Mouse (Mus musculus) telencephalon, adult 2 months (tissue): ENCODE measurements around the gene Rassf7.

ENCODE experiments used
- DNase-seq: peaks from one replicate; pipeline ENCODE4 v3.0.0-alpha.2; 2011; ENCODE audit warnings: low read depth, low spot score

The Rassf7 gene

GRCm38 (mm10) chr7:141215101-141215879 is at the start of gene Rassf7:
Gene Rassf7 (plus strand): TSS chr7:141215860.
- peak; percentile 46 for DNase-seq

- no peak for DNase-seq
These were observed 47.7 kb upstream of the Rassf7 start for GRCm38 (mm10) chr7:141167901-141168517.

GRCm38 (mm10) chr7:141168518-141168953 is 47.1 kb upstream of the Rassf7 start:
- peak; percentile 74 for DNase-seq

- DNase-seq, result no peak
These were observed 46.4 kb upstream of the Rassf7 start for GRCm38 (mm10) chr7:141169300-141169699.

- DNase-seq, result no peak
These were observed 45.8 kb upstream of the Rassf7 start for GRCm38 (mm10) chr7:141169866-141170265.

- peak; percentile 94 for DNase-seq
These were observed 43.3 kb upstream of the Rassf7 start, which contains the start of gene Rnh1 for GRCm38 (mm10) chr7:141172116-141173006. Gene Rnh1 (minus strand): TSS chr7:141172857.

- DNase-seq, result no peak
These were observed 42.3 kb upstream of the Rassf7 start for GRCm38 (mm10) chr7:141173323-141173850.

- no peak for DNase-seq
These were observed 40.6 kb upstream of the Rassf7 start for GRCm38 (mm10) chr7:141175068-141175467.

GRCm38 (mm10) chr7:141176173-141176572 is 39.5 kb upstream of the Rassf7 start:
- peak; percentile 69 for DNase-seq

GRCm38 (mm10) chr7:141188194-141188593 is 27.5 kb upstream of the Rassf7 start:
- DNase-seq, result no peak

- DNase-seq, result no peak
These were observed 26.9 kb upstream of the Rassf7 start for GRCm38 (mm10) chr7:141188733-141189132.

- DNase-seq, result no peak
These were observed 25.4 kb upstream of the Rassf7 start for GRCm38 (mm10) chr7:141190220-141190619.

- no peak for DNase-seq
These were observed 24.6 kb upstream of the Rassf7 start for GRCm38 (mm10) chr7:141191036-141191435.

- DNase-seq, result no peak
These were observed 23.6 kb upstream of the Rassf7 start for GRCm38 (mm10) chr7:141191796-141192685.

GRCm38 (mm10) chr7:141192776-141193347 is 22.8 kb upstream of the Rassf7 start:
- no peak for DNase-seq

- DNase-seq, result no peak
These were observed 22.3 kb upstream of the Rassf7 start for GRCm38 (mm10) chr7:141193348-141193856.

GRCm38 (mm10) chr7:141193948-141194347 is 21.7 kb upstream of the Rassf7 start, which contains the start of the genes Hras and Lrrc56:
Gene Hras (minus strand): TSS chr7:141194005.
Gene Lrrc56 (plus strand): TSS chr7:141194157.
- DNase-seq, result peak; percentile 92

GRCm38 (mm10) chr7:141194409-141194808 is 21.3 kb upstream of the Rassf7 start:
- DNase-seq, result peak; percentile 13

- DNase-seq, result peak; percentile 44
These were observed 20.8 kb upstream of the Rassf7 start for GRCm38 (mm10) chr7:141194830-141195229.

GRCm38 (mm10) chr7:141195754-141196153 is 19.9 kb upstream of the Rassf7 start:
- no peak for DNase-seq
